Mouse (Mus musculus) left cerebral cortex, postnatal 10 days (tissue): Measurements from ENCODE around the gene Cep83. TPM values are rescaled to one million over a fixed set of nuclear protein-coding genes. Genes with fewer than 3 reads are reported as not detected.
"Not testable (repeated sequence)": the region's sequence is repeated elsewhere in the genome, so short reads cannot be mapped to it uniquely, and the experiment has no call there.

Experiments used
- DNase-seq, 2 experiments: peaks; one replicate each; pipeline ENCODE4 v3.0.0; 2021 to 2022; ENCODE audit warnings: low spot score in 2 of 2, mixed read lengths in 1 of 2; ENCODE audit errors: extremely low spot score in 1 of 2
- intact Hi-C: fragments of 180-260 bp; cut with DNase I; formaldehyde crosslinking; loops from one replicate; pipeline ENCODE4 v1.15.1; 2025
- total RNA-seq, 2 experiments: library from RNA; stranded (reverse); gene quantifications; 2 replicates each; pipeline ENCODE4 v1.2.3; 2021

The Cep83 gene
- 10 to 100 TPM; 32.3 to 34.2 TPM for total RNA-seq

GRCm38 (mm10) chr10:94688420-94689175 lies at the start of gene Cep83:
Gene Cep83, plus strand, starts transcription at chr10:94688654.
- intact Hi-C loops, result loop anchor here (2.0 kb wide), 1 partner anchor 256 kb away; the partner anchor contains the start of gene Plxnc1
- peak; percentile 84 to 96 for DNase-seq

GRCm38 (mm10) chr10:94639281-94639680 lies 49.2 kb upstream of the Cep83 start:
- intact Hi-C loops, result no loop called here
- DNase-seq, result no peak

DNA sequence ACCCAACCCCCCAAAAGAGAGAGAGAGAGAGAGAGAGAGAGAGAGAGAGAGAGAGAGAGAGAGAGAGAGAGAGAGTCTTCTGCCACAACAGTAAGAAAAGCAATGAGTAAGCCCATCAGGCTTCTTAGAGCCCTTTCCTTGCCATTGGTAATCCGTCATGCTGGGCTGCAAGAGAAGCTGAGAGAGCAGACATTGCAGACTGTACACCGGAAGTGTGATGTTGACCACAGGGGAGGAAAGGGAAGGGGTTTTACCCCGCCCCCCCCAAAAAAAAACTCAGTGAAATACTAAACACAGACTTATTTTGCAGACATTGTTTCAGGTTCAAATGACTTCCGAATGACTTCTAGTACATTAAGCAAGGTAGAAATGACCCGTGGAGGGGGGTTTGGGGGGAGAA lies 48.4 kb upstream of the Cep83 start:
- intact Hi-C loops, result no loop called here
- DNase-seq, result no peak

GRCm38 (mm10) chr10:94664036-94664435 lies 24.4 kb upstream of the Cep83 start:
- intact Hi-C loops, result no loop called here
- no peak for DNase-seq

GRCm38 (mm10) chr10:94664455-94664854 lies 24.0 kb upstream of the Cep83 start:
- intact Hi-C loops, result no loop called here
- DNase-seq, result no peak

- intact Hi-C loops, result no loop called here
- DNase-seq, result no peak
These were observed 20.3 kb upstream of the Cep83 start for GRCm38 (mm10) chr10:94668147-94668546.

DNA sequence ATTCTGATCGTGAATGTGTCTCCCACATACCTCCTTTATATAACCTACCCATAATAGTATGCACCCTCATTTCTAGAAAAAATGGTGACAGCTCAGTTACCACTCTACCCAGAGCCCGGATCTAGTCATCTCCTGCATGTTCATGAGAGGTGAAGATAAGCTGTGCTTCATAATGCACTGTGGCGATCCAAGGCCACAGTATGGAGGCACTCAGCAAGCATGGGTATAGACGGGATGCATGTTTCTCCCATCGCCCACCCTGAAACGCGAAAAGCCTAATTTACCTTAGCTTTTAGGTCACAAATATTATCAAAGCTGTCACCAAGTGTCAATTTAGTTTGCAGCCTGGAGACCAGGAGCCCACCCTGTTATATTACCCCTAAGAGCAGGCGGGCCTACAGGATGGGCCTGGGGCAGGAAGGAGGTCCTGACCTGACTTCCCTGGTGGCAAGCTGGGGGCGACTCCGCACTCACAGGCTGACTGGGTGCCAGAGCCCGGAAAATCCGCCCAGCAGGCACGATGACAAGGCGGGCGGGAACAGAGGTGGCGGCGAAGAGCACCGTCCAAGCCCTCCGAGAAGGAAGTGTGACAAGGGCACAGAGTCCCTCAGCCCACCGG lies 544 bp upstream of the Cep83 start:
- peak in 1 of 2 experiments; percentile 40 for DNase-seq
- intact Hi-C loops, result loop anchor here (2.0 kb wide), 1 partner anchor 257 kb away; the partner anchor contains the start of gene Plxnc1

- DNase-seq, result no peak
These were observed 689 bp downstream of the Cep83 start for GRCm38 (mm10) chr10:94689176-94689510.

GRCm38 (mm10) chr10:94690376-94690775 lies 1.9 kb downstream of the Cep83 start:
- DNase-seq, result no peak
- intact Hi-C loops, result no loop called here

More at GRCm38 (mm10) chr10:94689176-94689510, 689 bp downstream of the Cep83 start:
- intact Hi-C loops, result loop anchor here (2.0 kb wide), 1 partner anchor 256 kb away; the partner anchor contains the start of gene Plxnc1

DNA sequence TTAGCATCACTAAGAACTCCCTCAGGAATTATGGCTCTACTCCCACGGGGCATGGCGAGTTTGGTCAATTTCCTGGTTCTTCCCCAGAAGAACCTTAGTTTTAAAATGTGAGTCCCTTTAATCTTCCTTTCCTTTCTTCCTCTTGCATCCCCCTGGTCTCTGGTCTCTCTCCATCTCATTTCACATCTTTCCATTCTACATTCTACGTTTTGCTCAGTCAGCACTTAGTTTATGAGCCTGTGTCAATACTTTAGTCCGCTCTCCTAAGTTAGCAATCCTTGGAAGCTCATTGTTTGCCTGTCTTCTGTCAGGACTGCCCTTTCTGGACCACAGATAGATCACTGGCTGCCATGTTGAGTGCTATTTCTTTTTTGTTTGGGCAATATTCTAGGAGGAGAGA lies 3.7 kb downstream of the Cep83 start:
- intact Hi-C loops, result no loop called here
- no peak for DNase-seq

- no peak for DNase-seq
- intact Hi-C loops, result no loop called here
These were observed 17.3 kb downstream of the Cep83 start for GRCm38 (mm10) chr10:94705643-94706258.

- no peak for DNase-seq
- intact Hi-C loops, result no loop called here
These were observed 18.2 kb downstream of the Cep83 start for GRCm38 (mm10) chr10:94706695-94707094.

- intact Hi-C loops, result no loop called here
- DNase-seq, result peak; percentile 27
These were observed 21.3 kb downstream of the Cep83 start for GRCm38 (mm10) chr10:94709622-94710319.

DNA sequence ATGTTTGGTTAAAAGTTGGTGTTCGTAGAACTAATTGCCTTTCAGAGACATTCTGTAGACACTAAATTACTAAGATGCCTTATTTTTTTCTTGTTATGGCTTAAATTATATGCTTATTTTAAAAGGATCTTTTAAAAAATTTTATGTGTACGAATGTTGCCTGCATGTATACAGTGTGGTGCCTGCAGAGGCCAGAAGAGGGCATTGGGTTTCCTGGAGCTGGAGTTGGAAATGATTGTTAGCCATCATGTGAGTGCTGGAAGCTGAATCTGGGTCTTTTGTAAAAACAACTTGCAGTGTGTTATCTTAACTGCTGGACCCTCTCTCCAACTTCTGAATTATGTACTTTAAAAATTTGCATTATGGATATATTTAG lies 21.9 kb downstream of the Cep83 start:
- no peak for DNase-seq
- intact Hi-C loops, result no loop called here

GRCm38 (mm10) chr10:94720300-94720699 lies 31.8 kb downstream of the Cep83 start:
- DNase-seq, result no peak
- intact Hi-C loops, result no loop called here

DNA sequence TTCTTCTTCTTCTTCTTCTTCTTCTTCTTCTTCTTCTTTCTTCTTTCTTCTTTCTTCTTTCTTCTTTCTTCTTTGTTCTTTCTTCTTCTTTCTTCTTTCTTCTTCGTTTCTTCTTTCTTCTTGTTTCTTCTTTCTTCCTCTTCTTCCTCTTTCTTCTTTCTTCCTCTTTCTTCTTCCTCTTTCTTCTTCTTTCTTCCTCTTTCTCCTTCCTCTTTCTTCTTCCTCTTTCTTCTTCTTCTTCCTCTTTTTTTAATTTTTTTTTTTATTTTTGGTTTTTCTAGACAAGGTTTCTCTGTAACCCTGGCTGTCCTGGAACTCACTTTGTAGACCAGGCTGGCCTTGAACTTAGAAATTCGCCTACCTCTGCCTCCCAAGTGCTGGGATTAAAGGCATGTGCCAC lies 39.6 kb downstream of the Cep83 start:
- DNase-seq, intact Hi-C loops: not testable (repeated sequence)

GRCm38 (mm10) chr10:94730445-94730844 lies 42.0 kb downstream of the Cep83 start:
- intact Hi-C loops, result no loop called here
- no peak for DNase-seq

GRCm38 (mm10) chr10:94734829-94735228 lies 46.4 kb downstream of the Cep83 start:
- DNase-seq, result no peak
- intact Hi-C loops, result no loop called here

DNA sequence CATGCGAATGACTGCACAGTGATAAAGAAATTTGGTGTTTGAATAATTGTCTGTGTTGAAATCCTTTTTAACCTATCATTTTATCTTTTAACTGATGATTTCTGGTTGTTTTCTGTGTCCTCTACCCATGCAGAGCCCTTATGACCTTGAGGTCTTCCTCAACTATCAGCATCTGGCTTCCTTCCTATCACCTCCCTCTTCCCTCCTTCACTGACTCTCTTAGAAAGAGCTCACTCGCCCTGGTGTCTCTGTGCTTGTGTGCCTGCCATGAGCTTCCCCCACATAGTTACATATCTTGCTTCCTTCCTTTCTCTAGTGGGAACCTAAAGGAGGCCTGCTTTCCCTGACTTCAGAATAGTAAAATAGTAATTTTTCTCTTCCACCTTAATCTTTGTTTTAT lies 51.8 kb downstream of the Cep83 start:
- DNase-seq, result no peak
- intact Hi-C loops, result no loop called here
